Mouse (Mus musculus) forebrain, postnatal 0 days (tissue): ENCODE measurements at regions not wholly inside any gene's neighbourhood (a gene's known extent, or its start where the extent isn't known, plus 50 kb on each side); places are given as distances from the start of the nearest gene placed in this dataset.

Experiments used
- ATAC-seq: fragments of 200-750 bp; cut with Nextera tagmentation; 2 replicates; pipeline ENCODE4 v1.8.0; 2017; ENCODE audit warnings: mild to moderate bottlenecking, moderate library complexity
- DNase-seq: peaks from one replicate; pipeline ENCODE4 v3.0.0-alpha.2; 2015
- H3K27ac ChIP-seq: fragments of 300-500 bp; sonication (generic); 2 replicates; pipeline ENCODE4 v1.5.1; 2014; ENCODE audit warnings: low read depth, mild to moderate bottlenecking, antibody characterized with exemption, low read length, moderate library complexity, mixed read lengths
- H3K27me3 ChIP-seq: fragments of 300-500 bp; sonication (generic); 2 replicates; pipeline ENCODE4 v1.6.1; 2014; ENCODE audit warnings: mild to moderate bottlenecking, low read length, mixed read lengths; ENCODE audit not compliant: insufficient read depth
- H3K36me3 ChIP-seq: fragments of 300-500 bp; sonication (generic); 2 replicates; pipeline ENCODE4 v1.6.1; 2014; ENCODE audit warnings: mild to moderate bottlenecking, moderate library complexity; ENCODE audit not compliant: insufficient read depth
- H3K4me1 ChIP-seq: fragments of 300-500 bp; sonication (generic); 2 replicates; pipeline ENCODE4 v1.6.1; 2014; ENCODE audit warnings: antibody characterized with exemption; ENCODE audit not compliant: insufficient read depth
- H3K4me2 ChIP-seq: fragments of 300-500 bp; sonication (generic); 2 replicates; pipeline ENCODE4 v1.6.1; 2014; ENCODE audit warnings: low read depth, mild to moderate bottlenecking, moderate library complexity
- H3K4me3 ChIP-seq: fragments of 300-500 bp; sonication (generic); 2 replicates; pipeline ENCODE4 v1.5.1; 2014; ENCODE audit warnings: low read depth, low read length, mixed read lengths
- H3K9ac ChIP-seq: fragments of 300-500 bp; sonication (generic); 2 replicates; pipeline ENCODE4 v1.6.1; 2014; ENCODE audit warnings: mild to moderate bottlenecking
- H3K9me3 ChIP-seq: fragments of 300-500 bp; sonication (generic); 2 replicates; pipeline ENCODE4 v1.6.1; 2016; ENCODE audit warnings: low read length
- CTCF ChIP-seq: sonication (generic); IDR thresholded peaks from 2 replicates; pipeline ENCODE4 v1.5.1; 2016; ENCODE audit warnings: antibody characterized with exemption, control low read depth, low read depth
- WGBS: fragments of 180-500 bp; shearing (Covaris S2); extraction: QIAGEN DNeasy Blood & Tissue Kit; methylation state at CpG from one replicate; pipeline ENCODE4 v1.1.7; 2014; 5-methylcytosine and 5-hydroxymethylcytosine counted together

DNA sequence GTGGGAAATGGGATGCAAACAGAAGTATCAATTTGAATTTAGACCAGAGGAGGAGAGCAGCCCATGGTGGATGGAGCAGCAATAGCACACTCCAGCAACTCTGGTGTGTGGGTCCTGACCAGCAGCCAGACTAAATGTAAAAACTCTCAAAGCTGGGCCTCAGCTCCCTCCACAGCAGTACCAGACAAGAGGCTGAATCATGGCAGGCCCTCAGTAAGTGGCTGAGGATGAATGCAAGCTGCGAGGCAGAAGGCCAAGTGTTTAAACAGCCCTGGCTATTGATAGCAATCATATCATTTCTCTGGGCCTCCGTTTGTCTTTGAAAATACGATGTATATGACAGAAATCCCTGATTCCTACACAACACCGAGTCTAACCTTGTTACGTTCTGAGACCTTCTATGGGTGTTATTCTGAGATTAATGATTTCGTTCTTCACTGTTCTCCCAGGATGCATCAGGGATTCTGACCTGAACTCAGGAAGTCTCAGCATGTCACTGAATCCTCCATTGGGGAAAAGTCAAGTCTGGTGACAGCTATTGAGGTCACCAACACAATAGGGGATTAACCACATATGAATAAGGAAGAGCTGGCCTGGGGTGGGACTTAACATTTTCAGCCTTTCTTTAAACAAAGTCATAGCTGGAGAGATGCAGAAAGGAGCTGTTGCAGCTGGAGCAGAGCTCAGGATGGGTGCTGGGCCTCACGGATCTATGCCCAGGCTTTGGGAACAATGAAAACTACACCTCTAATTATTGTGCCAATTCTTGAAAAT is 124.8 kb downstream of the Spata18 start:
- Histone ChIP-seq H3K4me2 (no peak overlapping the region), H3K36me3 (no peaks in the 10 kb centered on the region), H3K4me1 (no peaks in the 10 kb centered on the region), H3K4me3 (no peak overlapping the region), H3K9ac (no peak overlapping the region), H3K9me3 (peaks cover 9% of the 10 kb centered on the region; the same call in 1 of the 2 replicates), H3K27me3 (no peaks in the 10 kb centered on the region), H3K27ac (no peak overlapping the region)
- no peak for DNase-seq
- ATAC-seq: no peak
- WGBS: 56% methylated on average over 7 of the region's 7 CpGs
- no peak for TF ChIP-seq CTCF

DNA sequence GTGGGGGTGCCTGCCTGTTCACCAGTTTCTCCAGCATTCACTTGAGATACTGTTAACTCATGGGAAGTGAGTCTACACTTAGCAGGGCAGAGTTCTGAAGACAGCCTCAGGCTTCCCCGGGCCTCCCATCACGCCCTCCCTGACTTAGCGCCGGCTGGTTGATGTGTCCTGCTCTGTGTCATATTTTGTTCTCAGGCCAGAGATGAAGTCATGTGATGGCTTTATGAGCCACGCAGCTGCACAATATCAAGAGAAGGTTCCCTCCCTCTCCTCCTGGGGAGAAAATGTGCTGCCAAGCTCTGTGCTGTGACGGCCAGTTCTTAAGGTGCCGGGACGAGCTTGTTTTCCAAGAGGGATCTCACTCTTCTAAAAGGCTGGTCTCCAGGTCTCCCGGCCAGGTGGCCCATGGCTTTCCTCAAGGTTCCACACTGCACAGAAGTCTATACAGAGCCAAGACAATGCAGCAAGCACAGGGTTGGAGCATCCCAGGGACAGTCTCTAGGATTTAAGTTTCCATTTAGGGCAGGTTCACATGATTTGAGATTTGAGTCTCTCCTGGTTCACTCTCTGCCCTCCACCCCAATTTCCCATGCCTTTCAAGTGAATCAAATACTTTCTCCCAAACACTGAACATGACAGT is 126.2 kb downstream of the Spata18 start:
- Histone ChIP-seq H3K9ac (no peak overlapping the region), H3K4me1 (no peaks in the 10 kb centered on the region), H3K4me2 (no peak overlapping the region), H3K4me3 (no peak overlapping the region), H3K27ac (no peak overlapping the region), H3K36me3 (no peaks in the 10 kb centered on the region), H3K27me3 (no peaks in the 10 kb centered on the region), H3K9me3 (peaks cover 9% of the 10 kb centered on the region; the same call in 1 of the 2 replicates)
- TF ChIP-seq CTCF: no peak
- ATAC-seq (no peak), DNase-seq (no peak)
- 82% methylated on average over 9 of the region's 9 CpGs for WGBS

GRCm38 (mm10) chr5:73781190-73781940 is 130.2 kb downstream of the Spata18 start:
- no peak overlapping the region for H3K27ac ChIP-seq
- no peaks in the 10 kb centered on the region for H3K9me3 ChIP-seq
- H3K4me1 ChIP-seq: no peaks in the 10 kb centered on the region
- no peaks in the 10 kb centered on the region for H3K27me3 ChIP-seq
- TF ChIP-seq CTCF: no peak
- H3K4me2 ChIP-seq: no peak overlapping the region
- DNase-seq (no peak), ATAC-seq (no peak)
- H3K4me3 ChIP-seq: no peak overlapping the region
- WGBS: 94% methylated on average over 23 of the region's 23 CpGs
- no peaks in the 10 kb centered on the region for H3K36me3 ChIP-seq
- no peak overlapping the region for H3K9ac ChIP-seq

- Histone ChIP-seq H3K36me3 (no peaks in the 10 kb centered on the region), H3K9me3 (no peaks in the 10 kb centered on the region), H3K4me2 (no peak overlapping the region), H3K9ac (no peak overlapping the region), H3K27me3 (no peaks in the 10 kb centered on the region), H3K27ac (no peak overlapping the region), H3K4me1 (no peaks in the 10 kb centered on the region), H3K4me3 (no peak overlapping the region)
- DNase-seq: no peak
- WGBS: 75% methylated on average over 15 of the region's 15 CpGs
- no peak for TF ChIP-seq CTCF
- no peak for ATAC-seq
These were observed 131.3 kb downstream of the Spata18 start for GRCm38 (mm10) chr5:73782214-73783091.

- DNase-seq (no peak), ATAC-seq (no peak)
- Histone ChIP-seq H3K27me3 (no peaks in the 10 kb centered on the region), H3K36me3 (no peaks in the 10 kb centered on the region), H3K4me1 (no peaks in the 10 kb centered on the region), H3K4me3 (no peak overlapping the region), H3K9ac (no peak overlapping the region), H3K27ac (no peak overlapping the region), H3K9me3 (no peaks in the 10 kb centered on the region), H3K4me2 (no peak overlapping the region)
- no peak for TF ChIP-seq CTCF
- 65% methylated on average over 5 of the region's 5 CpGs for WGBS
These were observed 136.1 kb downstream of the Spata18 start for GRCm38 (mm10) chr5:73787275-73787674.

GRCm38 (mm10) chr5:73792216-73792615 is 141.0 kb downstream of the Spata18 start:
- Histone ChIP-seq H3K9me3 (no peaks in the 10 kb centered on the region), H3K27me3 (no peaks in the 10 kb centered on the region), H3K4me2 (no peak overlapping the region), H3K9ac (no peak overlapping the region), H3K4me1 (no peaks in the 10 kb centered on the region), H3K27ac (no peak overlapping the region), H3K36me3 (no peaks in the 10 kb centered on the region), H3K4me3 (no peak overlapping the region)
- 81% methylated on average over 3 of the region's 3 CpGs for WGBS
- DNase-seq (no peak), ATAC-seq (no peak)
- TF ChIP-seq CTCF: no peak
